Mouse (Mus musculus) midbrain, embryonic 10.5 days (tissue): ENCODE measurements at regions not wholly inside any gene's neighbourhood (a gene's known extent, or its start where the extent isn't known, plus 50 kb on each side); places are given as distances from the start of the nearest gene placed in this dataset.
A peak's percentile ranks its signal among the peaks of the same experiment; 100 is the strongest.
"Not testable (repeated sequence)": the region's sequence is repeated elsewhere in the genome, so short reads cannot be mapped to it uniquely, and the experiment has no call there.

ENCODE experiments used
- DNase-seq: peaks from one replicate; pipeline ENCODE4 v3.0.0-alpha.2; 2017; ENCODE audit warnings: low spot score
- H3K27ac ChIP-seq: fragments of 300-500 bp; sonication (generic); replicated peaks from 2 replicates; pipeline ENCODE4 v1.5.1; 2016; ENCODE audit warnings: mild to moderate bottlenecking
- H3K27me3 ChIP-seq: fragments of 300-500 bp; sonication (generic); 2 replicates; pipeline ENCODE4 v1.6.1; 2016; ENCODE audit warnings: low read depth, mild to moderate bottlenecking; ENCODE audit not compliant: poor library complexity, severe bottlenecking
- H3K36me3 ChIP-seq: fragments of 300-500 bp; sonication (generic); 2 replicates; pipeline ENCODE4 v1.6.1; 2016; ENCODE audit warnings: mild to moderate bottlenecking, moderate library complexity
- H3K4me1 ChIP-seq: fragments of 300-500 bp; sonication (generic); 2 replicates; pipeline ENCODE4 v1.6.1; 2016
- H3K4me3 ChIP-seq: fragments of 300-500 bp; sonication (generic); 2 replicates; pipeline ENCODE4 v1.5.1; 2016; ENCODE audit warnings: mild to moderate bottlenecking, moderate library complexity
- H3K9me3 ChIP-seq: fragments of 300-500 bp; sonication (generic); replicated peaks from 2 replicates; pipeline ENCODE4 v1.6.1; 2016; ENCODE audit warnings: mild to moderate bottlenecking
- WGBS: fragments of 180-500 bp; shearing (Covaris S2); methylation state at CpG from one replicate; pipeline ENCODE4 v1.1.7; 2016; 5-methylcytosine and 5-hydroxymethylcytosine counted together

DNA sequence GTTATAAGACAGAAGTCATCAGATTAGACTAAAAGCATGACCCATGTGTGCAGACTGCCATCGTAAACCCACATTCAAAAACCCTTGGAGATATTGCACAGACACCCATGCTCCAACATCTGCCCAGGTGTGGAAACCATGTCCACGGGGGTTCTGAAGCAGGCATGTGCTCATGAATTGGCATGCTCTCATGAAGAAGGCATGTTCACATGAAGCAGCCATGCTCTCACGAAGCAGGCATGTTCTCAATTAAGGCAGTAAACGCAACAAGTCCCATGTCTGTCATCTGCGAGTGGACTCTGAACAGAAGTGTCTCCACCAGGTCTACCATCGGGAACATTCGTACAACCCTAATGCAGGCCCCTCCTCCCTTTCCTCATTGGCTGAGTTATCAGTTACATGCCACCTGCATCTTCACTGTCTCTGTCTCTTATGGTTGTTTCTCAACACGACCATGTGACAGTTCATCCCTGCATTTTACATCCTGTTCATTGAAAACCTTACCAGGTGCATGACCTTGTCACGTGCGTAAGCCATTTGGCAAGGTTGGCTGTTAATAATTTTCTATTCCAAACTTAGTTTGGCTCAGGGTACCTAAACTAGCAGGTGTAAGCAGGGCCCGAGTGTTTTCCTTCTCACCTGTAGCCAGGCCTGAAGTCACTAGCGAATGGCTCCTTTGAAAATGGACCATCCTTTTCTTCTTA is 193.4 kb downstream of the Tcp10c start:
- H3K36me3 ChIP-seq, result no peaks in the 10 kb centered on the region
- H3K4me3 ChIP-seq, result no peak overlapping the region
- WGBS, result 66% methylated on average over 12 of the region's 12 CpGs
- H3K27ac ChIP-seq, result no peak overlapping the region
- no peaks in the 10 kb centered on the region for H3K27me3 ChIP-seq
- H3K9me3 ChIP-seq, result peaks cover 91% of the 10 kb centered on the region
- DNase-seq, result no peak
- H3K4me1 ChIP-seq, result no peaks in the 10 kb centered on the region

DNA sequence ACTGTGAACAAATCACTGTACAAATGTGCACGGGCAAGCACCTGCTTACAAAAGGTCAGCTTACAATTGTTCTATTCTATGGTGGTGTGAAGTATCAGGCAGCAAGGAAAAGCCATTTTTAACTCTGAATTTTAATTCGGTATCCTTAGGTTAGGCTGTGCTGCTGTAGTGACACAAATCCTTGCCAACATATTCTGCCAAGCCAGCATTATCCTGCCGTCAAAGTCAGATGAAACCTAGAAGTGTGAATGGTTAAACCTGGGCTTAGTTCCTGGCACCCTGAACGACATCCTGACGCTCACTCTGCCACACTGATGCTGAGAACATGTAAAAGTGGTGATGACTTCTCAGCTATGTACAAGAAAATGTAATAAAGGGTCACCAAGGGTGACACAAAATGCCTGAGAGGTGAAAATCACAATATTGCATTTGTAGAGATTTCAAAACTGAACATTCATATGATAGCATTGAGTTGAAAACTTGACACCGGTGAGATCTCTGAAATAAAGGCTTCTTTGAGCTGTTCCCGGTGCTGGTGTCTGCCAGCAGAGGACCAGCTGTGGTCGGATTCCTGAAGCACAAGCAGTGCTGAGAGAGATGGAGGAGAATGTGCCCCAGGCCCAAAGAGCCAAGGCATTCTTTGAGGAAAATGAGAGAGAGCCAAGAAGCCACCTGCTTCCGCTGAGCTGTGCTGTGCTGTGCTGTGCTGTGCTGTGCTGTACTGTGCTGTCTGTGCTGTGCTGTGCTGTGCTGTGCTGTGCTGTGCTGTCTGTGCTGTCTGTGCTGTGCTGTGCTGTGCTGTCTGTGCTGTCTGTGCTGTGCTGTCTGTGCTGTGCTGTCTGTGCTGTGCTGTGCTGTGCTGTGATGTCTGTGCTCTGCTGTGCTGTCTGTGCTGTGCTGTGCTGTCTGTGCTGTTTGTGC is 195.9 kb downstream of the Tcp10c start:
- Histone ChIP-seq H3K36me3 (no peaks in the 10 kb centered on the region), H3K4me3 (no peak overlapping the region), H3K9me3 (peaks cover 71% of the 10 kb centered on the region), H3K4me1 (0 out of 2 replicates have a peak, but pooled peaks cover under 1% of the 10 kb centered on the region), H3K27ac (no peak overlapping the region), H3K27me3 (no peaks in the 10 kb centered on the region)
- no peak for DNase-seq
- 74% methylated on average over 9 of the region's 9 CpGs for WGBS

DNA sequence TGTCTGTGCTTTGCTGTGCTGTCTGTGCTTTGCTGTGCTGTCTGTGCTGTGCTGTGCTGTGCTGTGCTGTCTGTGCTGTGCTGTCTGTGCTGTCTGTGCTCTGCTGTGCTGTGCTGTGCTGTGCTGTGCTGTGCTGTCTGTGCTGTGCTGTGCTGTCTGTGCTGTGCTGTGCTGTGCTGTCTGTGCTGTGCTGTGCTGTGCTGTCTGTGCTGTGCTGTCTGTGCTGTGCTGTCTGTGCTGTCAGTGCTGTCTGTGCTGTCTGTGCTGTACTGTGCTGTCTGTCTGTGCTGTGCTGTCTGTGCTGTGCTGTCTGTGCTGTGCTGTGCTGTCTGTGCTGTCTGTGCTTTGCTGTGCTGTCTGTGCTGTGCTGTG is 196.5 kb downstream of the Tcp10c start:
- peaks cover 64% of the 10 kb centered on the region for H3K9me3 ChIP-seq
- not testable (repeated sequence) for H3K27ac ChIP-seq, H3K36me3 ChIP-seq, H3K4me1 ChIP-seq, H3K4me3 ChIP-seq, DNase-seq, H3K27me3 ChIP-seq

DNA sequence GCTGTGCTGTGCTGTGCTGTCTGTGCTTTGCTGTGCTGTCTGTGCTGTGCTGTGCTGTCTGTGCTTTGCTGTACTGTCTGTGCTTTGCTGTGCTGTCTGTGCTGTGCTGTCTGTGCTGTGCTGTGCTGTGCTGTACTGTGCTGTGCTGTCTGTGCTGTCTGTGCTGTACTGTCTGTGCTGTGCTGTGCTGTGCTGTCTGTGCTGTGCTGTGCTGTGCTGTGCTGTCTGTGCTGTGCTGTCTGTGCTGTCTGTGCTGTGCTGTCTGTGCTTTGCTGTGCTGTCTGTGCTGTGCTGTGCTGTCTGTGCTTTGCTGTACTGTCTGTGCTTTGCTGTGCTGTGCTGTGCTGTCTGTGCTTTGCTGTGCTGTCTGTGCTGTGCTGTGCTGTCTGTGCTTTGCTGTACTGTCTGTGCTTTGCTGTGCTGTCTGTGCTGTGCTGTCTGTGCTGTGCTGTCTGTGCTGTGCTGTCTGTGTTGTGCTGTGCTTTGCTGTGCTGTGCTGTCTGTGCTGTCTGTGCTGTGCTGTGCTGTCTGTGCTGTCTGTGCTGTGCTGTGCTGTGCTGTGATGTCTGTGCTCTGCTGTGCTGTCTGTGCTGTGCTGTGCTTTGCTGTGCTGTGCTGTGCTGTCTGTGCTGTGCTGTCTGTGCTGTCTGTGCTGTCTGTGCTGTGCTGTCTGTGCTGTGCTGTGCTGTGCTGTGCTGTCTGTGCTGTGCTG is 197.5 kb downstream of the Tcp10c start:
- peaks cover 56% of the 10 kb centered on the region for H3K9me3 ChIP-seq
- H3K4me1 ChIP-seq, H3K27ac ChIP-seq, H3K36me3 ChIP-seq, H3K4me3 ChIP-seq, H3K27me3 ChIP-seq: not testable (repeated sequence)
- peak; percentile 57 for DNase-seq

DNA sequence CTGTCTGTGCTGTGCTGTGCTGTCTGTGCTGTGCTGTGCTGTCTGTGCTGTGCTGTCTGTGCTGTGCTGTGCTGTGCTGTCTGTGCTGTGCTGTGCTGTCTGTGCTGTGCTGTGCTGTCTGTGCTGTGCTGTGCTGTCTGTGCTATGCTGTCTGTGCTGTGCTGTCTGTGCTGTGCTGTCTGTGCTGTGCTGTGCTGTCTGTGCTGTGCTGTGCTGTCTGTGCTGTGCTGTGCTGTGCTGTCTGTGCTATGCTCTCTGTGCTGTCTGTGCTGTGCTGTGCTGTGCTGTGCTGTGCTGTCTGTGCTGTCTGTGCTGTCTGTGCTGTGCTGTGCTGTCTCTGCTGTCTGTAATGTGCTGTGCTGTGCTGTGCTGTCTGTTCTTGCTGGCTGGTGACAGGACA is 198.5 kb downstream of the Tcp10c start:
- not testable (repeated sequence) for H3K4me3 ChIP-seq, H3K36me3 ChIP-seq, H3K4me1 ChIP-seq, H3K27ac ChIP-seq, H3K27me3 ChIP-seq
- H3K9me3 ChIP-seq, result peaks cover 47% of the 10 kb centered on the region
- DNase-seq, result peak; percentile 37

DNA sequence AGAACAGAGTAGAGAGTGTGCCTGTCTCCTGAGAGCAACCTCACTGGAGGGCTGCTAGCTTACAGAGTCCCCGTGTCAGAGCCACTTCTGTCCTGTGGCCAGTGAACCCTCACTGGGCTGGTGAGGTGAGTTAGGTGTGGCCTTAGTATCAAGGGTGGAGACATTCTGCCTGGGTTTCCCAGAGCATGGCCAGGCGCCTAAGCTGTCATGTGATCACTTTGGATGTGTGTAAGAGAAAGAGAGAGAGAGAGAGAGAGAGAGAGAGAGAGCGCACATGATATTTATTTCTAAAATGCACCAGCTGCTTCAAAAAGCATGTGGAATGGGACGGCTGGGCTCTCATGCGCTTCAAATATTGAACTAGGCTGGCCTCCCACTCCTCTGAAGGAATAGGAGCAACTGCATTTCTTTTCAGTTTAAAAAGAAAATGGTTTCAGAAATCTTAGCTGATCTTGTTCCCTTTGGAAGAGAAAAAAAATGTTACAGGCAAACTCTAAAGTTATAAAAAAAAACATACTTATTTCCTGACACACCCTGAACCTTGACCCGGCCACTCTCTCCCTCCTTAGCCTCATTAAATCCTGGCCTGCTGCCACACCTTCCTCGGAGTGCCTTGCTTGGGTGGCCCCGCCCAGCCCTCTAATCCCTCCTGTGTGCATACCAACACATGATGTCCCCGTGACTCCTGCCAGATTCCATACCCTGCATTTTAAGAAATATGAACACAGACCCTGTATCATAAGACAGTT is 201.1 kb downstream of the Tcp10c start:
- not testable (repeated sequence) for H3K4me3 ChIP-seq, DNase-seq
- WGBS, result 41% methylated on average over 9 of the region's 9 CpGs

DNA sequence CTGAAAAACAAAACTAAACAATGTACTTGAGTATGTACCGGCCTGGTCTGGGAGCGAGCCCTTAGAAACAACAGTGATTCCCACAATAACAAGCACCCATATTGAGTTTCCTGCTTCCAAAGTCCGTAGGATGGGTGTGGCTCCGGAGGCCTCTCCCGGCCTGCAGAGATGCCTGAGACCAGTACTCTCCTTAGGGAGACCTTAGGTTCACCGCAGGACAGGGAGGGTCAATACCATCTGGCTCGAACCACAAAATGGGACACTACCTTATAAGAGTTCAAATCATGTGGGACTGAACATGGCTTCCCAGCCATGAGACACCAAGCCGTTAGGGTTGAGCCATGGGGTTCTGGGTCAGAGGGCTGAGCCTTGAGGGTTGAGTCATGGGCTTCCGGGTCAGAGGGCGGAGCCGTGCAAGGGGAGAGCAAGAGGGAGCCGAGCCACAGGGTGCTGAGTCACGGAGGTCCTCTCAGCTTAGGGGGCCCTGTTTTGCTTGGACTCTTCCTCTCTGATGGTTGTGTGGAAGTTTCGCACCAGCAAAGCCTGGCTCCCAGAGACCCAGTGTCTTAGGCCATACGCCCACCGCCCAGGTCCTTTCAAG is 201.8 kb downstream of the Tcp10c start:
- 81% methylated on average over 16 of the region's 16 CpGs for WGBS
- not testable (repeated sequence) for H3K36me3 ChIP-seq, H3K4me3 ChIP-seq, H3K27me3 ChIP-seq, H3K27ac ChIP-seq, H3K4me1 ChIP-seq, DNase-seq
- H3K9me3 ChIP-seq, result peaks cover 14% of the 10 kb centered on the region

More for the DNA sequence above, 201.1 kb downstream of the Tcp10c start:
- not testable (repeated sequence) for H3K27ac ChIP-seq, H3K4me1 ChIP-seq, H3K36me3 ChIP-seq, H3K27me3 ChIP-seq
- peaks cover 21% of the 10 kb centered on the region for H3K9me3 ChIP-seq

DNA sequence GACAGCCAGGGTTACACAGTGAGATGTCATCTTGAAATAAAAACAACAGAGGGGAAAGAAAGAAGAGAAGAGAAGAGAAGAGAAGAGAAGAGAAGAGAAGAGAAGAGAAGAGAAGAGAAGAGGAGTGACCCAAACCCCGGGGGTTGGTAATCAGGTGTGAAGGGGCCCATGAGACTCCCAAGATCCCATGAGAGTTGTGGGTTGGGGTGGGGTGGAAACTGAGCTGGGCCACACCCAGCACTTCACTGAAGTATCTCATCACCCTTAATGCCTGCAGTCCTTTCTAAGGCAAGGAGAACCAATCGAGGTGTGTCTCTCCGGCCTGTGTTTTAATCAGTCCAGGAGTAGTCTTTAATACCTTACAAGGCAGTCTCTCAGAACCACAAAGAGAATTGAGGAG is 201.5 kb upstream of the Afdn start:
- H3K36me3 ChIP-seq, result no peaks in the 10 kb centered on the region
- H3K4me3 ChIP-seq, result no peak overlapping the region
- no peak overlapping the region for H3K27ac ChIP-seq
- 0 out of 2 replicates have a peak, but pooled peaks cover 7% of the 10 kb centered on the region for H3K4me1 ChIP-seq
- WGBS, result 91% methylated on average over 3 of the region's 3 CpGs
- H3K27me3 ChIP-seq, result no peaks in the 10 kb centered on the region
- no peaks in the 10 kb centered on the region for H3K9me3 ChIP-seq
- no peak for DNase-seq

DNA sequence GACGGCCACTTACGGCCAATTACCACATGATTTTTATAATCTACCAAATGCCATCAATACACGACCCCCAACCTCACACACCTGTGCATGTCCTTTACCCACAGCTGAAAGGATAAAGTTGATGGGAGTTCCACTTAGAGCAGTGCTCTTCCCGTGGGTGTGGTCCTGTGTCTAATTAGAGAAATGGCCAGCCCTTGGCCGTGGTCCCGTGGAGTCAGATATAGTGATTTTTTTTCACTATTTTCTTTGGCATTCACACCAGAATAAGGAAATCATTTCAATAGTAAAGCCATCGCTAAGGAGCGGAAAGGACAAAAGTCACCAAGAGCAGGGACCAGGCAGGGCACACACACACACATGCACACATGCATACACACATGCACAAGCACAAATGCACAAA is 199.0 kb upstream of the Afdn start:
- Histone ChIP-seq H3K4me1 (no peaks in the 10 kb centered on the region), H3K27ac (no peak overlapping the region), H3K36me3 (no peaks in the 10 kb centered on the region), H3K9me3 (no peaks in the 10 kb centered on the region), H3K4me3 (no peak overlapping the region), H3K27me3 (no peaks in the 10 kb centered on the region)
- WGBS, result 89% methylated on average over 8 of the region's 8 CpGs
- DNase-seq, result no peak

DNA sequence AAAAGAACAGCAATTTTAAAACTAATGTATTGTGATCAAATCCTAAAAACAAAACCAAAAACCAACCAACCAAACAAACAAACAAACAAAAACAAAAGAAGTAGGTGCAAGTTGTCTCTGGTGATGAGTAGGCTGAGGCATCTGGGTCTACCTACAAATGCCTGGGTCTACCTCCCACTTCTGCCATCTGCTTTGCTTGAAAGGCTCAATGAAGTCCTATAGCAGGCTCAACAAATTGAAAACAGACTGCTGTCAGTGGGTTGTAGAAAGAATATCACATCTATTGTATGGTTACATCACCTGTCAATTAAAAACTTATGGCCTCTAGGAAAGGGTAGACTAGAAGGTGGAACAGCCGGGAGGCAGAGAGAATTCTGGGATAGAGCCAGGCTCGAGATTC is 197.4 kb upstream of the Afdn start:
- 86% methylated on average over 2 of the region's 2 CpGs for WGBS
- Histone ChIP-seq H3K27ac (no peak overlapping the region), H3K27me3 (no peaks in the 10 kb centered on the region), H3K4me1 (no peaks in the 10 kb centered on the region), H3K4me3 (no peak overlapping the region), H3K9me3 (no peaks in the 10 kb centered on the region), H3K36me3 (no peaks in the 10 kb centered on the region)
- DNase-seq, result no peak

DNA sequence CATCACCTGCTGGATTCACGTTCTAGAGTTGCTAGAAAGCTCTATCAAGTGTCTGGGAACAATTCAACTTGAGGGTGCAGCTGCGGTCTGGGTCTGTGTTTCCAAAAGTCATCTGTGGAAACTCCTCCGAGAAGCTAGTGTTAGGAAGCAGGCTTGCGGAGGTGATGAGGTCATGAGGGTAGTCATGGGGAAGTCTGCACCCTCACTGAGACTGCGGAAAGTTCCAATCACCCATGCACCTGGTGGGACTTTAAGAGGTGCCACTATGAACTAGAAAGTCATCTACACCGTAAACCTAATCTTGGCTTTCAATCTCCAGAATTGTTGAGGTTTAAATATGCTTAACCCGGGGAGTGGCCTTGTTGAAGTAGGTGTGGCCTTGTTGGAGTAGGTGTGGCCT is 195.5 kb upstream of the Afdn start:
- Histone ChIP-seq H3K27ac (no peak overlapping the region), H3K36me3 (no peaks in the 10 kb centered on the region), H3K4me1 (no peaks in the 10 kb centered on the region), H3K27me3 (no peaks in the 10 kb centered on the region), H3K9me3 (no peaks in the 10 kb centered on the region), H3K4me3 (no peak overlapping the region)
- no peak for DNase-seq
- 94% methylated on average over 7 of the region's 7 CpGs for WGBS

DNA sequence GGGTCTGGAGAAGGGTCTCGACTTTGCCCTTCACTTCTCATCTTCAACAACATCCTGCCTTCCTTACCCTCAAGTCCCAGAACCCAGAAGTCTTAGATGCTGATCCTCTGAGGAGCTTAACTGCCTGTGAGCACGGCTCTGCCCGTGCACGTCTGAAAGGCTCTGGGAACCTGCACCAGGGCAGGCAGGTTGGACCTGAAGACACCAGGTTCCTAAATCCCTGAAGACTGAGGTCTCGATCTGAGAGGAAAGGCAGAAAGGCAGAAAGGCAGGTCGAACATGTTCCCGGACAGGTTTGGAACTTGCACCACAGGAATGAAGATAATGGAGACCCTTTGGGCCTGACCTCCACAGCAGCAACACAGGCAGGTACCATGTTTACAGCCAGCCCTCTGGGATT is 193.7 kb upstream of the Afdn start:
- no peak overlapping the region for H3K27ac ChIP-seq
- no peaks in the 10 kb centered on the region for H3K27me3 ChIP-seq
- H3K4me3 ChIP-seq, result no peak overlapping the region
- WGBS, result 80% methylated on average over 7 of the region's 7 CpGs
- no peaks in the 10 kb centered on the region for H3K9me3 ChIP-seq
- DNase-seq, result no peak
- no peaks in the 10 kb centered on the region for H3K4me1 ChIP-seq
- no peaks in the 10 kb centered on the region for H3K36me3 ChIP-seq
